Mouse (Mus musculus) midbrain, embryonic 14.5 days (tissue): ENCODE measurements around the gene Rbm41. TPM values are rescaled to one million over a fixed set of nuclear protein-coding genes. Genes with fewer than 3 reads are reported as not detected.

Experiments used
- ATAC-seq: fragments of 200-750 bp; cut with Nextera tagmentation; 2 replicates; pipeline ENCODE4 v1.8.0; 2017; ENCODE audit warnings: moderate number of reproducible peaks, moderate library complexity; ENCODE audit not compliant: low FRiP score, low TSS enrichment
- DNase-seq: peaks from one replicate; pipeline ENCODE4 v3.0.0-alpha.2; 2015
- H3K27ac ChIP-seq: fragments of 300-500 bp; sonication (generic); replicated peaks from 2 replicates; pipeline ENCODE4 v1.5.1; 2014; ENCODE audit warnings: mild to moderate bottlenecking, low read depth, low read length, moderate library complexity
- H3K27me3 ChIP-seq: fragments of 300-500 bp; sonication (generic); 2 replicates; pipeline ENCODE4 v1.6.1; 2014; ENCODE audit warnings: low read length, control low read depth, mixed read lengths; ENCODE audit not compliant: control insufficient read depth, insufficient read depth
- H3K36me3 ChIP-seq: fragments of 300-500 bp; sonication (generic); 2 replicates; pipeline ENCODE4 v1.6.1; 2014; ENCODE audit warnings: low read length, control low read depth; ENCODE audit not compliant: control insufficient read depth, insufficient read depth
- H3K4me1 ChIP-seq: fragments of 300-500 bp; sonication (generic); 2 replicates; pipeline ENCODE4 v1.6.1; 2014; ENCODE audit warnings: mild to moderate bottlenecking, antibody characterized with exemption, low read length, control low read depth; ENCODE audit not compliant: control insufficient read depth, insufficient read depth
- H3K4me2 ChIP-seq: fragments of 300-500 bp; sonication (generic); 2 replicates; pipeline ENCODE4 v1.6.1; 2014; ENCODE audit warnings: mild to moderate bottlenecking, low read length, moderate library complexity
- H3K4me3 ChIP-seq: fragments of 300-500 bp; sonication (generic); replicated peaks from 2 replicates; pipeline ENCODE4 v1.5.1; 2014; ENCODE audit warnings: low read depth, low read length
- H3K9ac ChIP-seq: fragments of 300-500 bp; sonication (generic); replicated peaks from 2 replicates; pipeline ENCODE4 v1.6.1; 2014; ENCODE audit warnings: mild to moderate bottlenecking, low read length, moderate library complexity
- H3K9me3 ChIP-seq: fragments of 300-500 bp; sonication (generic); 2 replicates; pipeline ENCODE4 v1.6.1; 2016; ENCODE audit warnings: low read length, control low read depth, mixed read lengths; ENCODE audit not compliant: control insufficient read depth
- WGBS: fragments of 180-500 bp; shearing (Covaris S2); extraction: QIAGEN DNeasy Blood & Tissue Kit; methylation state at CpG from one replicate; pipeline ENCODE4 v1.1.7; 2014; 5-methylcytosine and 5-hydroxymethylcytosine counted together
- polyA plus RNA-seq: library from polyadenylated mRNA; unstranded; fragments of >200 nt; fragmentation: Nextera tagmentation; extraction: Ambion mirVana; gene quantifications from 2 replicates; pipeline ENCODE4 v1.2.1, GENCODE M21; 2014

The Rbm41 gene
- 8.4 and 9.1 TPM in 2 replicates for polyA plus RNA-seq

DNA sequence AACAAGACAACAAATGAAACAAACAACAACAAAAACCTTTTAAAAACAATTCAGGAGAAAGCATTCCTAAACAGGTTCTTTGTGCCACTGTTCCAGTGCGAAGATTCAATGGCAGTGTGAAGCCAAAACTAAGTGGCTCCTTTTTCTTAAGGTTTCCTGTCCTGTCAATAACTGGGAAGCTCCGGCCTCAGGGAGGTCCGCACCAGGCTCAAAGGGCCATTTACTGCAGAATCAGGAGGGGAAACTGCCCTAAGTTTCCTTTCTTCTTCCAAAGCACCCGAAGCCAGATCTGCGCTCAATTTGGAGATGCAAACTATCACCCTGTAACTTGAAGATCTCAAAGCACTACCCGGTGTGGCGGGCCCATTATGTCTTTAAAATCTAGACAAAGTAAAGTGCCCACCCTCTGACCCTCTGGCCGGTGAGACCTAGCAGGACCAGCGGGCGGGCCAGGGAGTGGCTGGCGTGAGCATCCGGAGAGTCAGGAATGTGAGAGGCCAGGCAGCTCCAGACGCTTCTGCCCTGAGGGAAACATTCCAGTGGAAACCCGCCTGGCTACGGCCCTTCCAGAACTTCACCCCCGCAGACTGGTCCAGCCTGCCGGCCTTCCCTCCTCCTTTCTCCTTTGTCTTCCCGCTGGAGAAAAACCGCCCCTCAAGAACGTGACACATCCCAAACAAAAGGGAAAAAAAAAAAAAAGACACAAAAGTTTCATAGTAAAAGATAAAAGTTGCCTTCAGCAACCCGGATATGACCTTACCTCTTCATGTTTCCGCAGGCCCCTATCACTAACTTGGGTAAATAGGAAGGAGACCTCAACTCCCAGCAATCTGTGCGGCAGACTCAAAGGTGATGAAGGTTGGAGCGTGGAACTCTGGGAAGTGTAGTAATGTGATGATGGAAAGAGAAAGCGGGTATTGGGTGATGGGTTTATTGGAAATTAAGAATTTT, at the start of gene Rbm41:
Rbm41 (minus strand) TSS at position 856 of the 951 bp plus-strand sequence.
- Histone ChIP-seq H3K9ac (peak within 1 kb of the TSS; percentile 53), H3K9me3 (no peaks in the 10 kb centered on the region)
- 23% methylated on average over 25 of the region's 25 CpGs for whole genome bisulfite sequencing

GRCm38 (mm10) chrX:139998691-139999065, 283 bp upstream of the Rbm41 start:
- ATAC-seq (no peak), DNase-seq (no peak)
- Histone ChIP-seq H3K4me3 (peak overlapping the region; percentile 55), H3K27me3 (no peaks in the 10 kb centered on the region), H3K27ac (no peak overlapping the region), H3K9ac (no peak overlapping the region), H3K4me1 (no peaks in the 10 kb centered on the region), H3K36me3 (peaks cover 5% of the 10 kb centered on the region), H3K4me2 (peak overlapping the region; percentile 60), H3K9me3 (no peaks in the 10 kb centered on the region)
- WGBS, result 81% methylated on average over 4 of the region's 4 CpGs

More for the DNA sequence above, at the start of gene Rbm41:
- Histone ChIP-seq H3K4me1 (no peaks in the 10 kb centered on the region), H3K27me3 (no peaks in the 10 kb centered on the region), H3K4me3 (peak within 1 kb of the TSS; percentile 55), H3K4me2 (peak within 1 kb of the TSS; percentile 60), H3K36me3 (peaks cover 7% of the 10 kb centered on the region), H3K27ac (0 out of 2 replicates have a peak within 1 kb of the TSS, but pooled peaks have one; percentile 41)
- DNase-seq (peak; percentile 82), ATAC-seq (peak; percentile 84; the same call in 1 of the 2 replicates)

- Histone ChIP-seq H3K27me3 (no peaks in the 10 kb centered on the region; the same call in 1 of the 2 replicates), H3K4me3 (no peak overlapping the region), H3K9me3 (no peaks in the 10 kb centered on the region), H3K27ac (no peak overlapping the region), H3K36me3 (no peaks in the 10 kb centered on the region), H3K9ac (no peak overlapping the region), H3K4me1 (no peaks in the 10 kb centered on the region), H3K4me2 (no peak overlapping the region)
- DNase-seq (no peak), ATAC-seq (no peak)
- WGBS, result 84% methylated on average over 5 of the region's 5 CpGs
These were observed 16.3 kb downstream of the Rbm41 start for GRCm38 (mm10) chrX:139982115-139982514.

- no peak overlapping the region for H3K4me3 ChIP-seq
- ATAC-seq, result no peak
- H3K27ac ChIP-seq, result no peak overlapping the region
- WGBS, result 94% methylated on average over 1 of the region's 1 CpGs
- no peak overlapping the region for H3K4me2 ChIP-seq
- H3K27me3 ChIP-seq, result no peaks in the 10 kb centered on the region
- H3K9me3 ChIP-seq, result no peaks in the 10 kb centered on the region
- H3K4me1 ChIP-seq, result no peaks in the 10 kb centered on the region
- no peaks in the 10 kb centered on the region for H3K36me3 ChIP-seq
- H3K9ac ChIP-seq, result no peak overlapping the region
- DNase-seq, result no peak
These were observed 64.9 kb downstream of the Rbm41 start for GRCm38 (mm10) chrX:139933507-139933906.

DNA sequence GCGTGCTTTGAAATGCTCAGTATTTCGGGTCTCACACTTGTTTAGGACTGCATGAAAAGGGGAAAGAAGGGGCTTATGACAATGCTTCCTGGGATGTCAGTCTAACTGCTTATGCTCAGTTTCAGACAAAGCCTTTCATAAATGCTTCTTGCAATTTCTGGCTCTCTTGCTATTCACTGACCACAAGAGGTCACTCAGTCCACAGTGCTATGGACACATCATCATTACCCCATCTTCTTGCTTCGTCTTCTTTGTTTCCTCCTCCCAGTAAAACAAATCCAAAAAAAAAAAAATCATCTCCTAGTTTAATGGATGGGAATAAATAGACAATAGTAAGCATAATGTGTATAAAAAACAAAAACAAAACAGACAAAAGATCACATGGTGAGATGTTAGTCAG, 65.9 kb downstream of the Rbm41 start:
- Histone ChIP-seq H3K27me3 (no peaks in the 10 kb centered on the region), H3K4me3 (no peak overlapping the region), H3K4me2 (no peak overlapping the region), H3K9ac (no peak overlapping the region), H3K27ac (no peak overlapping the region), H3K4me1 (no peaks in the 10 kb centered on the region), H3K36me3 (no peaks in the 10 kb centered on the region), H3K9me3 (no peaks in the 10 kb centered on the region)
- 66% methylated on average over 3 of the region's 3 CpGs for WGBS
- ATAC-seq, result no peak
- peak; percentile 46 for DNase-seq

GRCm38 (mm10) chrX:139920572-139920971, 77.8 kb downstream of the Rbm41 start:
- Histone ChIP-seq H3K27ac (no peak overlapping the region), H3K4me3 (no peak overlapping the region), H3K4me1 (no peaks in the 10 kb centered on the region), H3K9ac (no peak overlapping the region), H3K27me3 (no peaks in the 10 kb centered on the region), H3K4me2 (no peak overlapping the region), H3K36me3 (no peaks in the 10 kb centered on the region), H3K9me3 (no peaks in the 10 kb centered on the region)
- DNase-seq (no peak), ATAC-seq (no peak)
- 75% methylated on average over 4 of the region's 4 CpGs for WGBS

- WGBS, result 62% methylated on average over 1 of the region's 1 CpGs
- no peaks in the 10 kb centered on the region for H3K36me3 ChIP-seq
These were observed 107.0 kb downstream of the Rbm41 start for GRCm38 (mm10) chrX:139891387-139891786.

DNA sequence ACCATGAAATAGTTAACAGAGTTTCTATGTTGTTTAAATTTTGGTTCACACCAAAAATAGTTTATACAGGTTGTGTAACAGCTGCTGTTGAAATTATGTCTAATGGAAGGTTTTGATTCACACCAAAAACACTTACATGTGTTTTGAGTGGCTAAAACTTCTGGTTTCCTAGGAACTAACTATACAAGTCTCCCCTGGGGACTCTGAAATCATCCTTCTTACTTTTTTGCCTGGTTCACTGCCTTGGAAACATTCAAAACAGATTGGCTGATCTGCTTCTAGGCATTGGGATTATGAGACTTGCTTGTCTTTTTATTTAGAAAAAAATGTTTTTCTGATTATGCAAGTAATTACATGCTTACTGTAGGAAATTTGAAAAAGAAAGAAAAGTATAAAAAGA, 115.2 kb downstream of the Rbm41 start:
- Histone ChIP-seq H3K9ac (no peak overlapping the region), H3K9me3 (no peaks in the 10 kb centered on the region), H3K27ac (no peak overlapping the region), H3K4me3 (no peak overlapping the region), H3K4me1 (no peaks in the 10 kb centered on the region), H3K4me2 (no peak overlapping the region), H3K27me3 (no peaks in the 10 kb centered on the region), H3K36me3 (no peaks in the 10 kb centered on the region)
- DNase-seq (no peak), ATAC-seq (no peak)

More at GRCm38 (mm10) chrX:139891387-139891786, 107.0 kb downstream of the Rbm41 start:
- H3K27ac ChIP-seq, result no peak overlapping the region
- no peak overlapping the region for H3K4me3 ChIP-seq
- ATAC-seq (no peak), DNase-seq (no peak)
- H3K9ac ChIP-seq, result no peak overlapping the region
- no peaks in the 10 kb centered on the region for H3K27me3 ChIP-seq
- no peaks in the 10 kb centered on the region for H3K9me3 ChIP-seq
- H3K4me2 ChIP-seq, result no peak overlapping the region
- no peaks in the 10 kb centered on the region for H3K4me1 ChIP-seq

- no peak overlapping the region for H3K27ac ChIP-seq
- DNase-seq, result peak; percentile 4
- WGBS, result 32% methylated on average over 3 of the region's 3 CpGs
These were observed 120.5 kb downstream of the Rbm41 start for GRCm38 (mm10) chrX:139877936-139878335.

More at GRCm38 (mm10) chrX:139877936-139878335, 120.5 kb downstream of the Rbm41 start:
- Histone ChIP-seq H3K9ac (no peak overlapping the region), H3K27me3 (no peaks in the 10 kb centered on the region), H3K9me3 (no peaks in the 10 kb centered on the region), H3K4me3 (no peak overlapping the region), H3K36me3 (no peaks in the 10 kb centered on the region), H3K4me2 (no peak overlapping the region), H3K4me1 (no peaks in the 10 kb centered on the region)
- no peak for ATAC-seq
